Mouse (Mus musculus) forebrain, postnatal 0 days (tissue): ENCODE results near the gene Mylk3. TPM values are rescaled to one million over a fixed set of nuclear protein-coding genes. Genes with fewer than 3 reads are reported as not detected.

Source experiments
- ATAC-seq: fragments of 200-750 bp; cut with Nextera tagmentation; 2 replicates; pipeline ENCODE4 v1.8.0; 2017; ENCODE audit warnings: mild to moderate bottlenecking, moderate library complexity
- DNase-seq: peaks from one replicate; pipeline ENCODE4 v3.0.0-alpha.2; 2015
- H3K27ac ChIP-seq: fragments of 300-500 bp; sonication (generic); 2 replicates; pipeline ENCODE4 v1.5.1; 2014; ENCODE audit warnings: low read depth, mild to moderate bottlenecking, antibody characterized with exemption, low read length, moderate library complexity, mixed read lengths
- H3K27me3 ChIP-seq: fragments of 300-500 bp; sonication (generic); 2 replicates; pipeline ENCODE4 v1.6.1; 2014; ENCODE audit warnings: mild to moderate bottlenecking, low read length, mixed read lengths; ENCODE audit not compliant: insufficient read depth
- H3K36me3 ChIP-seq: fragments of 300-500 bp; sonication (generic); 2 replicates; pipeline ENCODE4 v1.6.1; 2014; ENCODE audit warnings: mild to moderate bottlenecking, moderate library complexity; ENCODE audit not compliant: insufficient read depth
- H3K4me1 ChIP-seq: fragments of 300-500 bp; sonication (generic); 2 replicates; pipeline ENCODE4 v1.6.1; 2014; ENCODE audit warnings: antibody characterized with exemption; ENCODE audit not compliant: insufficient read depth
- H3K4me2 ChIP-seq: fragments of 300-500 bp; sonication (generic); 2 replicates; pipeline ENCODE4 v1.6.1; 2014; ENCODE audit warnings: low read depth, mild to moderate bottlenecking, moderate library complexity
- H3K4me3 ChIP-seq: fragments of 300-500 bp; sonication (generic); 2 replicates; pipeline ENCODE4 v1.5.1; 2014; ENCODE audit warnings: low read depth, low read length, mixed read lengths
- H3K9ac ChIP-seq: fragments of 300-500 bp; sonication (generic); 2 replicates; pipeline ENCODE4 v1.6.1; 2014; ENCODE audit warnings: mild to moderate bottlenecking
- H3K9me3 ChIP-seq: fragments of 300-500 bp; sonication (generic); 2 replicates; pipeline ENCODE4 v1.6.1; 2016; ENCODE audit warnings: low read length
- CTCF ChIP-seq: sonication (generic); IDR thresholded peaks from 2 replicates; pipeline ENCODE4 v1.5.1; 2016; ENCODE audit warnings: antibody characterized with exemption, control low read depth, low read depth
- WGBS: fragments of 180-500 bp; shearing (Covaris S2); extraction: QIAGEN DNeasy Blood & Tissue Kit; methylation state at CpG from one replicate; pipeline ENCODE4 v1.1.7; 2014; 5-methylcytosine and 5-hydroxymethylcytosine counted together
- polyA plus RNA-seq: library from polyadenylated mRNA; unstranded; fragments of >200 nt; fragmentation: Nextera tagmentation; extraction: Ambion mirVana; gene quantifications from 2 replicates; pipeline ENCODE4 v1.2.1, GENCODE M21; 2015
- total RNA-seq: library from RNA; depleted of rRNA; stranded (reverse); fragments of >200 nt; gene quantifications from 2 replicates; pipeline ENCODE4 v1.2.3, GENCODE M21; 2014

The Mylk3 gene
- total and polyA plus RNA-seq, 2 experiments from 2014 or later: 0.21 to 0.67 TPM

- Histone ChIP-seq H3K4me2 (no peak overlapping the region), H3K27me3 (no peaks in the 10 kb centered on the region), H3K4me1 (no peaks in the 10 kb centered on the region), H3K36me3 (no peaks in the 10 kb centered on the region), H3K27ac (no peak overlapping the region), H3K4me3 (no peak overlapping the region), H3K9me3 (no peaks in the 10 kb centered on the region), H3K9ac (no peak overlapping the region)
- no peak for ATAC-seq
- TF ChIP-seq CTCF: no peak
- DNase-seq: no peak
- WGBS: 88% methylated on average over 1 of the region's 1 CpGs
Measured at GRCm38 (mm10) chr8:85391438-85391837, 5.3 kb upstream of the Mylk3 start.

- Histone ChIP-seq H3K27me3 (no peaks in the 10 kb centered on the region), H3K4me2 (no peak overlapping the region), H3K9me3 (no peaks in the 10 kb centered on the region), H3K9ac (no peak overlapping the region), H3K36me3 (no peaks in the 10 kb centered on the region), H3K4me3 (no peak overlapping the region), H3K4me1 (no peaks in the 10 kb centered on the region), H3K27ac (no peak overlapping the region)
- TF ChIP-seq CTCF: no peak
- DNase-seq (no peak), ATAC-seq (no peak)
- WGBS: 77% methylated on average over 4 of the region's 4 CpGs
Measured at GRCm38 (mm10) chr8:85381926-85382325, 4.2 kb downstream of the Mylk3 start.

GRCm38 (mm10) chr8:85380824-85381209 lies 5.3 kb downstream of the Mylk3 start:
- 82% methylated on average over 8 of the region's 8 CpGs for WGBS
- DNase-seq: no peak
- Histone ChIP-seq H3K4me2 (no peak overlapping the region), H3K9me3 (no peaks in the 10 kb centered on the region), H3K9ac (no peak overlapping the region), H3K4me3 (no peak overlapping the region), H3K36me3 (no peaks in the 10 kb centered on the region), H3K4me1 (no peaks in the 10 kb centered on the region), H3K27ac (no peak overlapping the region), H3K27me3 (no peaks in the 10 kb centered on the region)
- no peak for ATAC-seq
- no peak for TF ChIP-seq CTCF

- no peak overlapping the region for H3K27ac ChIP-seq
- ATAC-seq (no peak), DNase-seq (no peak)
- no peak overlapping the region for H3K4me3 ChIP-seq
- H3K36me3 ChIP-seq: no peaks in the 10 kb centered on the region
- no peak overlapping the region for H3K9ac ChIP-seq
- TF ChIP-seq CTCF: no peak
- WGBS: 85% methylated on average over 10 of the region's 10 CpGs
- H3K9me3 ChIP-seq: no peaks in the 10 kb centered on the region
- no peaks in the 10 kb centered on the region for H3K27me3 ChIP-seq
- H3K4me1 ChIP-seq: no peaks in the 10 kb centered on the region
- no peak overlapping the region for H3K4me2 ChIP-seq
Measured at GRCm38 (mm10) chr8:85380123-85380823, 5.9 kb downstream of the Mylk3 start.

GRCm38 (mm10) chr8:85379142-85379781 lies 6.9 kb downstream of the Mylk3 start:
- Histone ChIP-seq H3K27ac (no peak overlapping the region), H3K9ac (no peak overlapping the region), H3K27me3 (no peaks in the 10 kb centered on the region), H3K36me3 (no peaks in the 10 kb centered on the region), H3K4me1 (no peaks in the 10 kb centered on the region), H3K4me2 (no peak overlapping the region), H3K4me3 (no peak overlapping the region), H3K9me3 (no peaks in the 10 kb centered on the region)
- TF ChIP-seq CTCF: no peak
- ATAC-seq (no peak), DNase-seq (no peak)
- 44% methylated on average over 2 of the region's 2 CpGs for WGBS

- no peak for TF ChIP-seq CTCF
- ATAC-seq (no peak), DNase-seq (no peak)
- no peaks in the 10 kb centered on the region for H3K4me1 ChIP-seq
- no peak overlapping the region for H3K4me2 ChIP-seq
- no peaks in the 10 kb centered on the region for H3K9me3 ChIP-seq
- H3K36me3 ChIP-seq: no peaks in the 10 kb centered on the region
- H3K27me3 ChIP-seq: no peaks in the 10 kb centered on the region
- 51% methylated on average over 3 of the region's 3 CpGs for WGBS
- H3K9ac ChIP-seq: no peak overlapping the region
- no peak overlapping the region for H3K4me3 ChIP-seq
- no peak overlapping the region for H3K27ac ChIP-seq
Measured at GRCm38 (mm10) chr8:85376516-85376915, 9.6 kb downstream of the Mylk3 start.

GRCm38 (mm10) chr8:85374286-85374685 lies 11.9 kb downstream of the Mylk3 start:
- Histone ChIP-seq H3K4me2 (no peak overlapping the region), H3K4me1 (no peaks in the 10 kb centered on the region), H3K4me3 (no peak overlapping the region), H3K9ac (no peak overlapping the region), H3K9me3 (no peaks in the 10 kb centered on the region), H3K27me3 (no peaks in the 10 kb centered on the region), H3K27ac (no peak overlapping the region), H3K36me3 (no peaks in the 10 kb centered on the region)
- TF ChIP-seq CTCF: no peak
- 60% methylated on average over 4 of the region's 4 CpGs for WGBS
- no peak for DNase-seq
- no peak for ATAC-seq
